9 mouse cellular contexts compared by ENCODE assay signal in genomic region chr1:156615381-156616133, GRCm38 (mm10). TPM values are rescaled to one million over a fixed set of nuclear protein-coding genes. Genes with fewer than 3 reads are reported as not detected.
DNase-seq lines count a peak whose midpoint lies in the region; ATAC-seq lines count a peak whose summit lies in the region.
"Had no signal": no experiment of that assay in that cellular context is flagged by ENCODE, and none has a peak within 500 bp of the region (broad histone marks: within the 10 kb centered on the region; RNA-seq: fewer than 3 reads in every experiment).

No protein-coding gene starts in this region.

- peak; percentile 91 for ATAC-seq in erythroblast, adult 5-6 weeks (replicated peaks; ENCODE audit: low FRiP score, poor library complexity, severe bottlenecking)
- peak; percentile 88 for ATAC-seq in megakaryocyte-erythroid progenitor cell, adult 5-6 weeks (replicated peaks; ENCODE audit: low FRiP score, low TSS enrichment, poor library complexity, severe bottlenecking)
- peak; percentile 80 for ATAC-seq in stomach, embryonic 14.5 days (ENCODE audit: insufficient number of reproducible peaks, insufficient read depth, low FRiP score, low read depth)
- no peak for ATAC-seq in cerebellum, adult (ENCODE audit: insufficient number of reproducible peaks, low FRiP score, low TSS enrichment)

- peak overlapping the region; percentile 1; the same call in 1 of the 2 replicates for H3K4me3 ChIP-seq in stomach, embryonic 14.5 days (ENCODE audit: low read depth, low read length)
- H3K4me3 ChIP-seq: left cerebral cortex, adult 2 months had no signal

- intact Hi-C loops in heart, postnatal 10 days (cut with DNase I) = loop anchor here (5.0 kb wide), 1 partner anchor 58 kb away; the partner anchor contains the start of gene Abl2

- peaks cover 15% of the 10 kb centered on the region for H3K4me1 ChIP-seq in stomach, embryonic 14.5 days (ENCODE audit: control insufficient read depth, insufficient read depth, low read length)

- WGBS in stomach, embryonic 14.5 days = 19% methylated on average over 13 of the region's 13 CpGs

- no peak overlapping the region for H3K9ac ChIP-seq in stomach, embryonic 14.5 days (replicated peaks; ENCODE audit: low read depth, low read length)

- H3K27ac ChIP-seq in stomach, embryonic 14.5 days (ENCODE audit: low read length) = peak overlapping the region; percentile 55
- H3K27ac ChIP-seq: left cerebral cortex, adult 2 months had no signal

- H3K27me3 ChIP-seq in stomach, embryonic 14.5 days (ENCODE audit: control insufficient read depth, insufficient read depth, low read length) = no peaks in the 10 kb centered on the region

- peak overlapping the region; percentile 1; the same call in 1 of the 2 replicates for H3K4me2 ChIP-seq in stomach, embryonic 14.5 days (replicated peaks; ENCODE audit: low read depth, low read length)

- DNase-seq in A20 (ENCODE audit: low read depth, low spot score) = peak; percentile 94
- DNase-seq in ZHBTc4 (ENCODE audit: low read depth, low spot score) = peak; percentile 88
- peak; percentile 87 to 88 for DNase-seq in heart, postnatal 10 days
- DNase-seq in kidney, postnatal 36 days = peak; percentile 87 to 92

- H3K9me3 ChIP-seq in stomach, embryonic 14.5 days (ENCODE audit: control insufficient read depth, low read depth, low read length) = no peaks in the 10 kb centered on the region

- H3K36me3 ChIP-seq in stomach, embryonic 14.5 days (ENCODE audit: control insufficient read depth, insufficient read depth, low read length) = no peaks in the 10 kb centered on the region

RNA-seq across cellular contexts. Expression of gene Abl2, which starts 57.0 kb away (rescaled TPM):
- total RNA-seq in erythroblast, adult 5-6 weeks (2015; ENCODE audit: low replicate concordance) = 1.3 and 8.6 TPM in 2 replicates
- total RNA-seq in erythroblast, adult 5-6 weeks (2017; ENCODE audit: low replicate concordance) = 1.5 and 5.4 TPM in 2 replicates
- 10 to 100 TPM; 24.2 to 25.3 TPM for total RNA-seq in heart, postnatal 10 days (2021)
- total RNA-seq in megakaryocyte-erythroid progenitor cell, adult 5-6 weeks (2014; fragmentation: Nextera tagmentation) = 14.2 and 14.6 TPM in 2 replicates
- total RNA-seq in megakaryocyte-erythroid progenitor cell, adult 5-6 weeks (2017) = 15.2 and 18.5 TPM in 2 replicates
- polyA plus RNA-seq in stomach, embryonic 14.5 days (2014; fragmentation: Nextera tagmentation; extraction: Ambion mirVana) = 6.8 and 6.9 TPM in 2 replicates

RNA-seq across cellular contexts. Expression of gene Tor3a, which starts 58.6 kb away (rescaled TPM):
- total RNA-seq in erythroblast, adult 5-6 weeks (2015; ENCODE audit: low replicate concordance) = 4.4 and 4.8 TPM in 2 replicates
- total RNA-seq in erythroblast, adult 5-6 weeks (2017; ENCODE audit: low replicate concordance) = 4.9 and 8.3 TPM in 2 replicates
- total RNA-seq in heart, postnatal 10 days (2021) = 10 to 100 TPM; 11.2 to 14.3 TPM
- total RNA-seq in megakaryocyte-erythroid progenitor cell, adult 5-6 weeks (2014; fragmentation: Nextera tagmentation) = 7.4 and 10.8 TPM in 2 replicates
- 2.3 and 7.7 TPM in 2 replicates for total RNA-seq in megakaryocyte-erythroid progenitor cell, adult 5-6 weeks (2017)
- polyA plus RNA-seq in stomach, embryonic 14.5 days (2014; fragmentation: Nextera tagmentation; extraction: Ambion mirVana) = 13.3 and 15.0 TPM in 2 replicates
